Mouse (Mus musculus) embryonic facial prominence, embryonic 14.5 days (tissue): ENCODE data around the gene Cdk5r1. TPM values are rescaled to one million over a fixed set of nuclear protein-coding genes. Genes with fewer than 3 reads are reported as not detected.

ENCODE experiments used
- ATAC-seq: fragments of 200-750 bp; cut with Nextera tagmentation; 2 replicates; pipeline ENCODE4 v1.8.0; 2017; ENCODE audit warnings: low read depth, moderate number of reproducible peaks, moderate TSS enrichment
- DNase-seq: peaks from one replicate; pipeline ENCODE4 v3.0.0-alpha.2; 2015; ENCODE audit warnings: low spot score
- H3K27ac ChIP-seq: fragments of 300-500 bp; sonication (generic); replicated peaks from 2 replicates; pipeline ENCODE4 v1.5.1; 2014; ENCODE audit warnings: low read depth, mild to moderate bottlenecking, low read length, moderate library complexity
- H3K27me3 ChIP-seq: fragments of 300-500 bp; sonication (generic); replicated peaks from 2 replicates; pipeline ENCODE4 v1.6.1; 2014; ENCODE audit warnings: low read length; ENCODE audit not compliant: control insufficient read depth, insufficient read depth
- H3K36me3 ChIP-seq: fragments of 300-500 bp; sonication (generic); 2 replicates; pipeline ENCODE4 v1.6.1; 2014; ENCODE audit warnings: low read length, mixed read lengths; ENCODE audit not compliant: control insufficient read depth, insufficient read depth
- H3K4me1 ChIP-seq: fragments of 300-500 bp; sonication (generic); 2 replicates; pipeline ENCODE4 v1.6.1; 2014; ENCODE audit warnings: antibody characterized with exemption, low read length; ENCODE audit not compliant: control insufficient read depth, insufficient read depth
- H3K4me2 ChIP-seq: fragments of 300-500 bp; sonication (generic); 2 replicates; pipeline ENCODE4 v1.6.1; 2014; ENCODE audit warnings: low read depth, mild to moderate bottlenecking, low read length, moderate library complexity, mixed read lengths
- H3K4me3 ChIP-seq: fragments of 300-500 bp; sonication (generic); 2 replicates; pipeline ENCODE4 v1.5.1; 2014; ENCODE audit warnings: low read depth, mild to moderate bottlenecking, low read length
- H3K9ac ChIP-seq: fragments of 300-500 bp; sonication (generic); 2 replicates; pipeline ENCODE4 v1.6.1; 2014; ENCODE audit warnings: low read depth, mild to moderate bottlenecking, low read length, moderate library complexity, mixed read lengths
- H3K9me3 ChIP-seq: fragments of 300-500 bp; sonication (generic); 2 replicates; pipeline ENCODE4 v1.6.1; 2016; ENCODE audit warnings: low read length; ENCODE audit not compliant: control insufficient read depth
- WGBS: fragments of 180-500 bp; shearing (Covaris S2); extraction: QIAGEN DNeasy Blood & Tissue Kit; methylation state at CpG from one replicate; pipeline ENCODE4 v1.1.7; 2014; 5-methylcytosine and 5-hydroxymethylcytosine counted together
- polyA plus RNA-seq: library from polyadenylated mRNA; unstranded; fragments of >200 nt; fragmentation: Nextera tagmentation; extraction: Ambion mirVana; gene quantifications from 2 replicates; pipeline ENCODE4 v1.2.1, GENCODE M21; 2014

The Cdk5r1 gene
- polyA plus RNA-seq, result 4.9 and 5.1 TPM in 2 replicates

DNA sequence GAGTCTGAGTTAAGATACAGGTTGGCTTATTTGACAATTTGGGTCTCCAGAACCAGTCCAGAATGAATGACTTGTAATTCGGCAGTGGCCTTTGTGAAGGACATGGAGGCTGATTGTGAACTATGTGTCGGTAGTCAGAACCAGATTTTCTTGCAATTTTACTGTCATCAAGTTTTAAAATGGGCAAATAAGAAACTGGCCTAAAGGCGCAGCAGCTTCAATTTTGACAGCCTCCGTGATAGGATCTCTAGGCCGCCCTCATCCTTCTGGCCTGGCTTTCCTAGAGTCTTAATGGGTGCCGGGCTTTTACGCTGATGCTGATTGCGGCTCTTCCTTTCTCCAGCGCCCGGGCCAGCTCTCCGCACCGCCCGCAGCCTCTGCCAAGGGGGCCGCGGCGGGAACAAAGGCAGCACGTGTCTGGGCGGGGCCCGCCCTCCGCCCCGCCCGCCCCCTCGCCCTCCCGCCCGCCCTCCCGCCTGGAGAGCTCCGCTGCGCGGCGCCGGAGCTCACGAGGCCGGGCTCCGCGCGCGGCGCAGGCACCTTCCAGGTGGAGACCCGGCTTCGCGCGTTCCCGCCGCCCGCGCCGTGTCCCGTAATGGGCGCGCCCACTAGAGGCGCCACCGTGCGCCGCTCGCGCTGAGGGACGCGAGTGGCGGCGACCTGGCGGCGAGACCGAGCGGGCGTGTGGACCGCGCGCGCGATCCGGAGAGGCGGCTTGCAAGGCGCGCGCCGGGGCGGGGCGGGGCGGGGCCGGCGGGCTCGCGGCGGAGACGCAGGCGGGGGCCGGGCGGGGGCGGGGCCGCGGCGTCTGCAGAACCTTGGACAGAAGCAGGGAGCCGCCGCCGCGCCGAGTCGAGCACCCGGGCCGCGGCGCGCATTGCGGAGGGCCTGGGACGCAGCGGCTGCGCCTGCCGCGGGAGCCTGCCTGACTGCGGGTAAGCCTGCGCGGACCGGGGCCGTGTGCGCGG is at the start of gene Cdk5r1:
TSS of gene Cdk5r1 (plus strand) at position 802 of the 968 bp plus-strand sequence.
- peak within 1 kb of the TSS; percentile 80 for H3K4me3 ChIP-seq
- peak; percentile 93 for ATAC-seq
- peaks cover 20% of the 10 kb centered on the region for H3K4me1 ChIP-seq
- peak within 1 kb of the TSS; percentile 82 for H3K27ac ChIP-seq
- H3K27me3 ChIP-seq, result no peaks in the 10 kb centered on the region
- peaks cover 29% of the 10 kb centered on the region for H3K36me3 ChIP-seq
- H3K9me3 ChIP-seq, result no peaks in the 10 kb centered on the region
- peak; percentile 95 for DNase-seq
- H3K9ac ChIP-seq, result peak within 1 kb of the TSS; percentile 75
- WGBS, result 1% methylated on average over 14 of the region's 116 CpGs
- peak within 1 kb of the TSS; percentile 95 for H3K4me2 ChIP-seq

DNA sequence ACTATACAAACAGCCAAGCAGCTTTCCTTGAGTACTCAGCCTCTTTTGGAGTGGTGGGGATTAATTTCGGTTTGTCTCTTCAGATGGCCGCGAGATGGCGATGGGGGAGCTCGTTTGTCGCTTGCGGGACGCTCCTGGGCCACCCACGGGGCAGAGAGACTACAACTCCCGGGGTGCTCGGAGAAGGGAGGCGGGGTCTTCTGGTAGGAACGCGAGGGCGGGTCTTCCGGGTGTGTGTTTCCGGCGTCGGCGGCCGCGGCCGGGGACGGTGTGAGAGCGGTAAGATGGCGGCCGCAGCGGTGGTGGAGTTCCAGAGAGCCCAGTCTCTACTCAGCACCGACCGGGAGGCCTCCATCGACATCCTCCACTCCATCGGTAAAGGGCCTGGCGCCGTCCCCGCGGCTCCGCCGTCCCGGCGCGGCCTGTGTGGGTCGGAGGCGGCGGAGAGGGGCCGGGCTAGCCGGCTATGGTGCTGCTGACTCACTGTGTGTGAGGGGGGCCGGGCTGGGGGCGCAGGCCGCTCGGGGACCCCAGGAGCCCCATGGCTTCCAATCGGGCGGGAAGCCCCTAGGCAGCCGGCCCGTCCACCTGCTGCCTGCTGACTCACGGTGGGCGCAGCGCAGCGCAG is 48.3 kb upstream of the Cdk5r1 start, which contains the start of gene Psmd11:
TSS of gene Psmd11 (plus strand) at position 235 of the 628 bp plus-strand sequence.
- peak within 1 kb of the TSS; percentile 95 for H3K9ac ChIP-seq
- under 1% methylated on average over 36 of the region's 58 CpGs for WGBS

GRCm38 (mm10) chr11:80429009-80429475 is 47.8 kb upstream of the Cdk5r1 start:
- H3K4me3 ChIP-seq, result peak overlapping the region; percentile 94
- H3K27me3 ChIP-seq, result no peaks in the 10 kb centered on the region
- WGBS, result under 1% methylated on average over 31 of the region's 37 CpGs
- H3K9ac ChIP-seq, result peak overlapping the region; percentile 95
- peaks cover 23% of the 10 kb centered on the region for H3K36me3 ChIP-seq
- H3K4me2 ChIP-seq, result peak overlapping the region; percentile 81
- H3K9me3 ChIP-seq, result no peaks in the 10 kb centered on the region
- peak overlapping the region; percentile 87 for H3K27ac ChIP-seq
- DNase-seq (no peak), ATAC-seq (no peak)
- peaks cover 7% of the 10 kb centered on the region; the same call in 1 of the 2 replicates for H3K4me1 ChIP-seq

More for the DNA sequence above, 48.3 kb upstream of the Cdk5r1 start, which contains the start of gene Psmd11:
- no peaks in the 10 kb centered on the region for H3K27me3 ChIP-seq
- peak within 1 kb of the TSS; percentile 87 for H3K27ac ChIP-seq
- peaks cover 7% of the 10 kb centered on the region; the same call in 1 of the 2 replicates for H3K4me1 ChIP-seq
- peak; percentile 99 for DNase-seq
- no peaks in the 10 kb centered on the region for H3K9me3 ChIP-seq
- peaks cover 18% of the 10 kb centered on the region for H3K36me3 ChIP-seq
- ATAC-seq, result peak; percentile 100
- peak within 1 kb of the TSS; percentile 94 for H3K4me3 ChIP-seq
- H3K4me2 ChIP-seq, result peak within 1 kb of the TSS; percentile 81

DNA sequence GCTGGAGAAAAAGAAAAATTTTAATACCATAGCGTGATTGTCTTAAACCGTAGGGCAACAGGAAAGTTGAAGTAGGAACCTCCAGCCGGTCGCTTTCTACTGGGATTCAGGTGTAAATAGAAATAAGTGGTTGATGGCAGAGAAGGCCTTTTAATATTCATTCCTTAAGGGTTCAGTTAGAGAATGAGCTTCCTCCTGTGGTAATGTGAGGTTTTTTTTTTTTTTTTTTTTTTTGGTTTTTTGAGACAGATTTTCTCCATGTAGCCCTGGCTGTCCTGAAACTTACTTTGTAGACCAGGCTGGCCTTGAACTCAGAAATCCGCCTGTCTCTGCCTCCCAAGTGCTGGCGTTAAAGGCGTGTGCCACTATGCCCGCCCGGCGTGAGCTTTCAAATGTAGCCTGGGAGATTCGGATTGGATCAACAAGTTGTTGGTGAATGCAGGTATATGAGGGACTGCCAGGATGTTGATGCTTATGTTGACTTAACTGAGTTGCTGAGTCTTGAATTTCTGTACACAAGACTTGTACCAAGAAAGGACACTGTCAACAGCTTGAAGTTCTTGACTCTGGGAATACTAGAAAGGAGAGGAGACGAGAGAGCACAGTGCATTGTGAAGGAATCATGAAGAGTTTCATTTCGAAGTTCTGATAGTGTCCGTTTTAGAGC is 47.2 kb upstream of the Cdk5r1 start:
- Histone ChIP-seq H3K9ac (peak overlapping the region; percentile 95), H3K27ac (no peak overlapping the region; the same call in 1 of the 2 replicates), H3K27me3 (no peaks in the 10 kb centered on the region), H3K36me3 (peaks cover 26% of the 10 kb centered on the region), H3K4me1 (peaks cover 7% of the 10 kb centered on the region; the same call in 1 of the 2 replicates), H3K4me3 (peak overlapping the region; percentile 94), H3K9me3 (no peaks in the 10 kb centered on the region), H3K4me2 (peak overlapping the region; percentile 81)
- ATAC-seq, result no peak
- WGBS, result 63% methylated on average over 14 of the region's 14 CpGs
- no peak for DNase-seq

- DNase-seq, result no peak
- Histone ChIP-seq H3K27me3 (no peaks in the 10 kb centered on the region), H3K9ac (no peak overlapping the region), H3K4me3 (no peak overlapping the region), H3K4me1 (peaks cover 7% of the 10 kb centered on the region; the same call in 1 of the 2 replicates), H3K4me2 (no peak overlapping the region), H3K36me3 (peaks cover 30% of the 10 kb centered on the region), H3K27ac (no peak overlapping the region), H3K9me3 (no peaks in the 10 kb centered on the region)
- WGBS, result 90% methylated on average over 3 of the region's 3 CpGs
- ATAC-seq, result no peak
Observed at GRCm38 (mm10) chr11:80430366-80430910, 46.4 kb upstream of the Cdk5r1 start.

GRCm38 (mm10) chr11:80446916-80447315 is 29.9 kb upstream of the Cdk5r1 start:
- Histone ChIP-seq H3K4me1 (no peaks in the 10 kb centered on the region), H3K4me3 (no peak overlapping the region), H3K9me3 (no peaks in the 10 kb centered on the region), H3K4me2 (no peak overlapping the region), H3K27me3 (no peaks in the 10 kb centered on the region), H3K27ac (no peak overlapping the region), H3K36me3 (peaks cover 75% of the 10 kb centered on the region), H3K9ac (no peak overlapping the region)
- 93% methylated on average over 3 of the region's 3 CpGs for WGBS
- no peak for ATAC-seq
- no peak for DNase-seq

GRCm38 (mm10) chr11:80449859-80450258 is 27.0 kb upstream of the Cdk5r1 start:
- no peaks in the 10 kb centered on the region for H3K9me3 ChIP-seq
- H3K36me3 ChIP-seq, result peaks cover 77% of the 10 kb centered on the region
- no peak overlapping the region for H3K4me2 ChIP-seq
- no peak overlapping the region for H3K4me3 ChIP-seq
- no peak for ATAC-seq
- H3K9ac ChIP-seq, result no peak overlapping the region
- whole genome bisulfite sequencing, result 96% methylated on average over 2 of the region's 2 CpGs
- no peak for DNase-seq
- no peaks in the 10 kb centered on the region for H3K4me1 ChIP-seq
- H3K27me3 ChIP-seq, result no peaks in the 10 kb centered on the region
- no peak overlapping the region for H3K27ac ChIP-seq

GRCm38 (mm10) chr11:80452242-80452641 is 24.6 kb upstream of the Cdk5r1 start:
- H3K27me3 ChIP-seq, result no peaks in the 10 kb centered on the region
- no peak for ATAC-seq
- H3K27ac ChIP-seq, result no peak overlapping the region
- no peaks in the 10 kb centered on the region for H3K9me3 ChIP-seq
- H3K4me2 ChIP-seq, result no peak overlapping the region
- H3K9ac ChIP-seq, result no peak overlapping the region
- 92% methylated on average over 3 of the region's 3 CpGs for WGBS
- DNase-seq, result no peak
- H3K4me1 ChIP-seq, result no peaks in the 10 kb centered on the region
- H3K4me3 ChIP-seq, result no peak overlapping the region
- peaks cover 71% of the 10 kb centered on the region for H3K36me3 ChIP-seq
